Mouse (Mus musculus): ENCODE measurements around the gene Aggf1.

GRCm38 (mm10) chr13:95343470-95343869 lies 31.7 kb downstream of the Aggf1 start:
- TF ChIP-seq CTCF (IDR thresholded peaks at IDR 0.05; ENCODE audit: low read depth) (no peak), EP300 (optimal IDR thresholded peaks at IDR 0.05) (no peak)
